Mouse (Mus musculus) urinary bladder, postnatal 14 days (tissue): ENCODE measurements around the gene Rbfox1.

ENCODE experiments used
- DNase-seq: peaks from one replicate; pipeline ENCODE4 v3.0.0; 2021; ENCODE audit warnings: low spot score

Rbfox1 gene

DNA sequence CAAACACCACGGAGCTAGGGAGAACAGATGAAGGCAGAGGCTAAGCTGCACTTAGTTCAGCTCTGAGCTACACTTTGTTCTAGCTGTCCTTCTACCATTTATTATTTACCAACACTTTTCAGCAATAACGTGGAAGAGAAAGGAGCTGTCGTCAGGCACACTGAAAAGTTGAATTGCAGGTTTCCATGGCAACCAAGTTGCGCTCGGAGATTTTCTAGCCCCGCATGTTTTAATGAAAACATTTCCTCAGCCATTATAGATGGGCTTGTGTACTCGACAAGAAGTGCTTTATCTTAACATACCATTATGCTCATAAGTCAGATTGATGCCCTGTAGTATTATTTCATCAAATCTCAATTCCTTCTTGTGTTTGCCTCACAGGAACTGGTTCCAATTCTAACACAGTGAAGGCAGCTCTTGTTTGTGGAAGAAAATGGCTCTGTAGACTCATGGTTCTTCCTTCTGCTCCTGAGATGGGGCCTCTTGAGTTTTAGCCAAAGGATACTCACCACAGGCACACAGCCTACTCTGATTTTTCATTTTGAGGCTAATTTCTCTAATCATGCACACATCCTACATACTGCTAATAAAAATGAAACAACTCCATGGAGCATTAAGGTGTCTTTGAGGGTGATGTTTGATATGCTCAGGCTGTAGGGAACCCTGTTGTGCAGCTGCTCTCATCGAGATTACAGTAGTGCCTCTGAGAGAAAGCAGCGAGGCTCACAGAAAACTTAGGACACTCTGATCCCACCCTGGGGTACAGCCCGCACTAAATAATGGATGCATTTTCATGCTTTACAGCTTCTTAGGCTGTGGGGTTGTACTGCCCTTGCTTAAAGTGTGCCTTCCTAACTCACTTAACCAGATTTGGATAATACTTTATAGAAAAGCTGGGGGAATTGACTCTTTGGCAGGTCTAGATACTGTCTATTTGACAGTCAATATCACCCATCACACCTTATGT is 107.2 kb downstream of the Rbfox1 start:
- no peak for DNase-seq

DNA sequence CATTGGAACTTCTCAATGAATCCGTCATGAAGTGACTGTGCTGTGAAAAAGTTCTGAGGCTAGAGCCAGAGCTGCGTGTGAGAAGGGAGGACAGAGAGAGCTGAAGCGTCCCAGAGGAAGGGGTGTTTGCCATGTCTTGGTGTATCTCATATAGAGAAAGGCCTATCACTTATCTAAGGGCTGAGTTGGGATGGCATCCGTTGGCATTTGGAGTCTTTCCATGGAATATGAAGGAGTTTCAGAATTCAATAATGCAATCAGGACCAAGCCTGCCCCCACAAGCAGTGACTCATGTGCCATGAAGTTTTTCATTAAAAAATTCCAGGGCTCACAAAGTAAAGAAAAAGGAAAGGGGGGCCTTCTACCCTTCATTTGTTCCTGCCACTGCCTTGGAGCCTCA is 112.0 kb downstream of the Rbfox1 start:
- no peak for DNase-seq

DNA sequence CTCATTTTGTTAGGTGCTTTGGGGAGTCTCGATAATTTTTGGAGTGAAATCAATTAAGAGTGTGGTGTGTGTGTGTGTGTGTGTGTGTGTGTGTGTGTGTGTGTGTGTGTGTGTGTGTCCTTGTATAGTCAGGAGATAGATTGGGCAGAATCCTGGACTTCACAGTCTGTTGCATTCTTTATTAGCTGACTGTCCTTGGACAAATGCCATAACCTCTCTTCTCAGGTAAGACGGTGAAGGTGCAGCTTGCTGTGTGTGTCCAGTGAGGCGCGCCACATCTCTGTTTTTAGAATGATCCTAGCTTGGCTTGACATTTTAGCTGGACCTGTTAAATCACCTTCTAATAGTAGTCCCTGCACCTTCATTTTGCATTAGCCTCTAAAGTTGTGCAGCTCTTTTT is 112.5 kb downstream of the Rbfox1 start:
- no peak for DNase-seq

DNA sequence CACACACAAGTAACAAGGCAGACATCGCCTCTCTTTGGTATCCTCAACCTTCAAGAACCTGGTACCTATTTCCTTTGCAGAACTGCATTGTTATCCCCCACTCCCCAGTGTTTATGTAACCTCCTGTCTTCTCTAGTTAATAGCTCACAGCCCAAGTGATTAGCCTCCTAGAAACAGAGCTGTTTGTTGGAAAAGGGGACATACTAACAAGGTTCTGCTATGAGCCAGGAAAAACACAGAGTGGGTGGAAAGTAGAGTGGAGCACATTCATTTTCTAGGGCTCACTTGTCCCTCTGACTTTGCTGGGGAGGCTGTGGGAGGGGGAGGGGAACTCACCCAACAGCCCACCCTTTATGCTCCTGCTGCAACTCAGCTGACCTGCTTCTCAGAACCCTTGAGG is 114.9 kb downstream of the Rbfox1 start:
- no peak for DNase-seq

DNA sequence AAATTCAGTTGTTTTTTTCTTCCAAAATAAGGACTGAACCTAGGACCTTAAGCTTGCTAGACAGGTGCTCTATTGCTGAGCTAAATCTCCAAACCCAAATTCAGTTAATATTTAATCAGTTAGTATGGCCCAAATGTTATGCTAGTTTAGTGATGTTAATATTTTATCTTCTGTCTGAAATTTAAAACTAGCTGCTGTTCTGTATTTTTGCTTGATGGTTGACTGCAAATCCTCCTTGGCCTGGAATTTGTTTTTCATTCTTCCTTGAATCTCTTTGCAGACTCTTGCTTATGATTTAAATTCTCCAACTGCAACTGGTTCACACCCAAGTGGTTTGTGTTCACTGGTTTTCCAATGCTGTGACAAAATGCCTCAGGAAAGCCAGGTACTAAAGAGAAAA is 121.8 kb downstream of the Rbfox1 start:
- DNase-seq = no peak

DNA sequence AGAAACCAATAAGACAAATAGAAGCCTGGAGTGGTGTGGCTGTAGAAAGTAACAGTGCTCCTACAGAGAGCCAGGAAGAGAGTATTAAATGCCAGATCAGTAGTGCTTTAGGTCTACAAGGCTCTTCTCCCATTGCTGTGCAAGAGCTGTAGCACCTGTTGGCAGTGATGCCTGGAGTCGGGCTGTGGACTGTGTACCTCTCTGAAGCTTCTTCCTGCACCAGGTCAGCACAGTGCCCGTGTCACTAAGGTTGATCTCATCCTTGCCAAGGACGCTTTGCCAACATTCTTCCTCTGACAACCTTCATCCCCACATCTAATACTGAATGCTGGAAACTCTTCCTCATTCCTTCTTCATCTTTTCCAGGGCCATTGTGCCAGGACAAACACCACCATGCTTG is 127.7 kb downstream of the Rbfox1 start:
- DNase-seq = no peak

DNA sequence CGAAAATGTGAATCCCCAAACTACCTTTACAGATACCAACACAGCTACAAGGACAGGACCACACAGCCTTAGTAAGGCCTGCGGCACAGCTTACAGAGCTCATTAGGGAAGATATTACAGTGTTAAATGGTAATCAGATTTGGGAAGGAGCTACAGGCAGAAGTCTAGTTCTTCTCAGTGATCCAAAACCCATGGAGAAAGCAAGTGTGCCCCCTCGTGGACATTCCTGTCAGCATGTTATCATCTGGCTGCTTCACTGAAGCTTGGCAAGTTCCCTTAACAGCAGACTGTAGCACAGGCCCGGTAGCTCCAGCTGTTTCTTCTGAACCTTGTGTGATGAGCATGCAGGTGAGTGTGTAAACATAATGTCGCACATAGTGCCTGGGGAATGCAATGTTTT is 133.5 kb downstream of the Rbfox1 start:
- DNase-seq = peak; percentile 59

DNA sequence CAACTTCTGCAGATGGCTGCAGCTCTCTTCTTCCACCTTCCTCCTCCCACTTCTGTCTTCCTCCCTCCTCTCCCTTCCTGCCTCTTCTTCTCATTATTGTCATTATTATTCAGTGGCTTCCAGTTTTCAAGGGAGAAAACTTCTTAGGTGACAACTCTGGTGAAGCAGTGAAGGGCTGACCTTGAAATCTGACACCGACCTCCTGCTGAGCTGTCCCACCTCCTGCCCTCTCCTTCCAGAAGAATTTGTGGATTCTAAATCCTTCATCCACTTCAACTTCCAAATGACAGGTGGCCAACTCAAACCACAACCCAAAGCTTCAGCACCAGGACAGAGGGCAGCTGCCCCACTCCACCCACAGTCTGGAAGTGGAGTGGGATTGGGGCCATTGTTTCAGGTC is 134.2 kb downstream of the Rbfox1 start:
- no peak for DNase-seq

DNA sequence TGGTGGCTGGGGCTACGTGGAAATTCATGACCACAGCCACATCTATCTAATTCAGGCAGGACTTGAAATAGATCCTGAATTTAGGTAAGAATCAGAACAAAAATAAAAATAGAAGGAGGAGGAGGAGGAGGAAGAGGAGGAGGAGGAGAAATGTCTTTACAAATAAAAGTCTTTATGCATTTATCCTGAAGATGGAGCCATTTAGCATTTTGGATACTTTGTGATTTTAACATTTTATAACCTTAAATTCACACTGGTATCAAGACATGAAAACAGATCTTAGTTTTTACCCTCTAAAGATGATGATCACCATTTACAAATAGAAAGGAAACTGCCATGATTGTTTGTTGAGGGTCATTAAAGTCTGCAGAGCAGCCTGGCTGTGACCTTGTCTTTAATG is 146.1 kb downstream of the Rbfox1 start:
- no peak for DNase-seq

DNA sequence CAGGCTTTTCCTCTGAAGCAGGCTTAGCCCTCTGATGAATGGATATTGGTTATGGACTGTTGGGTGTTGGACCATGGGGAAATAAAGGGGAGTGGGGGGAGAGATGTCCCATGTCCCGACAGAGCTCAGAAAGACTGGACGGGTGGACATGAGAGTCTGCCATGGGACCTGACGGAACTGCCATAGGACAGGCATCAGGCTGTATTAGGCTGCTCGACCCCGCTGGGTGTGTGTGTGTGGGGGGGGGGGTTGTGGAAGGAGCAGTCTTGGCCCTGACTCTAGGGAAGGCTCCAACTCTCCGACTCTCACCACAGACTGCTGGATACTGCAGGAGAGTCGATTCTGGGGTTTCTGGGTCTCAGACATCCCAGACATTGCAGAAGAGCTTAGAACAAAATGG is 147.4 kb downstream of the Rbfox1 start:
- no peak for DNase-seq

DNA sequence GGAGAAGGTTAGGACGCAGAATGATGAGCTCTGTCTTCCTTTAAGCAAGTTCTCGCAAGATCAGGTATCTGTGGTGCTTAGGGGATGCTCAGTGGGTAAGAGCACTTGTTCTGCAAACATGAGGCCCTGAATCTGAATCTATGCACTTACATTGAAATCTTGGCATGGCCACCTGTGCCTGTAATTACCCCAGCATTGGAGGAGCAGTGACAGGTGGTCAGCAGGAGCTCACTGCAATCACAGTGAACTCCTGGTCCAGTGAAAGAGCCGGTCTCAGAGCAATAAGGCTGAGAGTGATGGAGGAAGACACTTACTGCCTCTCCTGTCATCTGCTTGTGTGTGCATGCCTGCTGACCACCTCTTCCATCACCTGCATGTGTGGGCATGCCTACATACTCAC is 149.7 kb downstream of the Rbfox1 start:
- no peak for DNase-seq

DNA sequence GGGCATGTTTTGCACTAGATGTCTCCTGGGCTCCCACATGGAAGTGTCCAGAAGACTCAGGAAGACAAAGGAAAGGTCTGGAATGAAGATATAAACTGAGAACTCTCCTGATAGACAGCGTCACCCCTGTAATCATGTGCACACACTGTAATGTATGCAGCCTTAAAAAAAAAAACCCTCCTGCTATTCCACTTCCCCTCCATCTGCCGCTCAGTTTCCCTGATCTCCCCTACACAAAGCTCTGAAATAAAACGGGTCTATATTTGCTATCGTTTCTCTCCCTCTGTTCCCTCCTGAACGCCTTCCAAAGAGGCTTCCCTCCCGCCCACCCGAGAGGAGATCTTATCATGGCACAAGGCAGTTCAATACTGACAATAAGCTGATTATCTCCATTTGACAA is 151.9 kb downstream of the Rbfox1 start:
- no peak for DNase-seq

DNA sequence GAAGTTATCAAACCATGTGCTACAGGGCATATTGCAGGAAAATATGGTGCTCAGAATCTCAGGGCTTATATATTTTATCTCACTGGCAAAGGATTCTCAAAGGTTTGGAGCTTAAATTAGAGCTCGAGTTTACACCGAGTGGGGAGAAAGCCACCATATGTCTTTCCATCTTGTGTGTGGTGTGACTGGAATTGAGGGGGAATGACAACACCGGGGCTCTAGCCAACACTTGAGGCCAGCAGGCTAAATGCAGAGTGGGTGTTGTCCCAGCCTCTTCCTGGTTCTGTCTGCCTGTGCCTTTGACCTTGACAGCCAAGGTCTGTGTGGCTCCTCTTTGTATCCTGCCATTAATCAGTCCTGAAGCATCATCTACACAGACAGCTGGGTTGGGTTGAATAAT is 157.6 kb downstream of the Rbfox1 start:
- no peak for DNase-seq

DNA sequence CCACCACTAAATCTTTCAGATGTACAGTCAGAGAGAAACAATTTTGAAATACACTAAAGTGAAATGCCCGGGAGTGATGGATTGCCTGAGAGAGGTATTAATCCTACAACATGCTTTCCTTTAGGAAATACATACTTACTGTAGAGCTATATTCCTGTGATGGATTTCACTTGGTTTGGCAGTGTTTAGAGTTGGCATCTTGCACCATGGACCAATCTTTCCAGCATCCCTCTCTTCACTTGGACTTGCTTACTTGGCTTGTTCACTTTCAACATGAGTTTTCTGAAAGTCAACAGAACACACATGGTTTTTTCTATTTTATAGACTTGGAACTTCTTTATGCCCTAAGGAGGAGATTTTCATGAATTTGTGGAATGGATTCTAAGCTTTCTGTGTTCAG is 163.4 kb downstream of the Rbfox1 start:
- DNase-seq = no peak

DNA sequence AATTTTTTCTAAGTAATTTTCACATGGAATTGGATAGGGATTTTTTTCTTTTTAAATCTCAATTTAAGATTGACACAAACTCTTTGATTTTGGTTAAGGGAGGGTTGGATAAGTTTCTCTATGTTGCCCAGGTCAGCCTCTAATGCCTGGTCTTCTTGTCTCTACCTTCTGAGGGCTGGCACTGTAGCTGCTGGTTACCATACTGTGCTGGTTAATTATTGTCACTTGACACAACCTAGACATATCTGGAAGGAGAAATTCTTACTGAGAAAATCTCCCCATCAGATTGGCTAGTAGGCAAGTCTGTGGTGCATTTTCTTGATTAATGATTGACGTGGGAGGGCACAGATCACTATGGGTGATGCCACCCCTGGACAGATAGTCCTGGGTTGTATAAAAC is 177.3 kb downstream of the Rbfox1 start:
- no peak for DNase-seq

DNA sequence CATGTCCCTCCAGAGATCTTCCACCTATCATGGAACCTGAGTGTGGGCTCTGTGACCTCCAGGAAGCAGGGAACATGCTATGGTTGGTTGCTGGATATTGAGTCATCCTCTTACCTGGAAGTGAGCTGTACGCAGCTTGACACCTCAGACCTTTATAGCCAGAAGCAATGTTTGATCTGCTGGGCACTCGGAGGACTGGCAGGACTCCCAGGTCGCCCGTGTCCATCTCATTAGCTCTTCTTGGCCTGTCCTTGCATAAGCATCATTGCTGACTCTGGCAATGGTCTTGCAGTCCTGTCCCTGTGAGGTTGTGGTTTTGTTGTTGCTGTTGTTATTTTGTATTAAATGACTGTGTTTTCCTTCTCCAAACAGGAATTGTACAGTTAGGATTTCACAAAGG is 180.3 kb downstream of the Rbfox1 start:
- no peak for DNase-seq

DNA sequence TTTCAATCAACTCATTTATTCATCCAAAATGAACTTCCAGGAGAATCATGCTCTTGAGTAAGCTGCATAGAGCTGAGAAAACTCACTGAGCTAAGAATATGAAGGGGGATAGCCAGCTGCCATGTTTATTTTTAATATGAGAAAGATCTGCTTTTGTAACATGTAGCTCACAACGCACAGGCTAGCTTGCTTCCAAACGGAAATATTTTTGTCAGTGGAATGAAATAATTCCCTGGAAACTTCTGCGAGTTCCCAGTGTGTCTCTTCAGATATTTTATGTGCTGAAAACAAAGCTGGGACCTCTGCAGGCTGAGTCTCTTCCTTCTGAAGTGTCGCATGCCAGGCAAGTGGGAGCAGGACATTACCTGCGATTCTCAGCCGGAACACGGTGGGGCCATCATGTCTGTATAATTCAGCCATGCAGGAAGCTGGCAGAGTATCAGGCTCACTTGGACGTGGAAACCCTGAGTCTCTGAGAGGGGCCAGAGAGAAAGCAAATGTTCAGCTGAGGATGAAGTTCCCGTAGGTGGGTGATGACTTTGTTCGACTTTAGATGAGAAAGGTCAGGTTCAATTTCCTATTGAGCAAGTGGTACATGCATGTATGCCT is 190.4 kb downstream of the Rbfox1 start:
- DNase-seq = no peak

DNA sequence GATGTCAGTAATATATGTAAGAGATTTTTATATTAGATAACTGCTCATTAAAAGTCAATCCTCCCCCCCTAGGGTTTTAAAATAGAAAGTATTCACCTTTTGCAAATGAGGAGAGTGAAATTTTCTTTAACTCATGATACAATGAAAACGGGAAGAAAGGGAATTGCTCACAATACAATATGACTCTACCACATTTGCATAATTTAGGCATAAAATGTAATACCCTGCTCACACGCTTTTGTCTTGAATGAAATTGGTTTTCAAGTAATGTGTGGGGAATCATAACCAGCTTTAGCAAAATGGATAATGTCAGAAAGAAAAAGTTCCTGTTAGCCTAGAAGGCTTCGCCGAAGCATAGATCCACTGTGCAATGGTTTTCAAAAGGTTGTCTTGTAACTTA is 193.9 kb downstream of the Rbfox1 start:
- no peak for DNase-seq

DNA sequence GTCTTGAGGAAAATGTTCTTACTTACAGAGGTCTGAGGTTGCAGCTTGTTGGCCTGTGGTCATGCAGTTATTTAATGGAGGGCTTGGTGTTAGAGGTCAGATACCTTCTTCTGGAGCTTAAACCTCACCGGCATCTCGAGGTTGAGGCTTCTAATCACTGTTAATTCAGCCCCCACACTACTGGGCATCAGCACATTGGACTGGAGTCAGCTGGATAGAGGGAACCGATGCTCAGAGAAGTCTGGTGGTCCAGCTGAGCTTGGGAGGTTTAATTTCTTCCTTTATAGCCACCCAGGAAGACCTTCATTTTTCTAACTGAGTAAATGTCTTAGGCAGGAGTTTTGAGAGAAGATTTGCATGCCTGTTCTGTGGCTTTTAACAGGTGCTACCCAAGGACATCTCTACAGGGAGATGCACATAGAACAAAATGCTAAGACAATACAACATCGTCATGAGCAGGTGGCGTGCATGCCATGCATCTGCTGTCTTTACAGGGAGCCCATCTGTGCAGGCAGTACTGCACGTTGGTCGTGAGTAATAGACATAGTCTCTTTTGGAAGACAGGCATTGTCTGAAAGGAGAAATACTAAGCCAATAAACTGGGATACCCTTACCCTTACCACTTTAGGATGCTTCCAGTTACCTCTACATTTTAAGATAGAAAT is 199.7 kb downstream of the Rbfox1 start:
- no peak for DNase-seq

DNA sequence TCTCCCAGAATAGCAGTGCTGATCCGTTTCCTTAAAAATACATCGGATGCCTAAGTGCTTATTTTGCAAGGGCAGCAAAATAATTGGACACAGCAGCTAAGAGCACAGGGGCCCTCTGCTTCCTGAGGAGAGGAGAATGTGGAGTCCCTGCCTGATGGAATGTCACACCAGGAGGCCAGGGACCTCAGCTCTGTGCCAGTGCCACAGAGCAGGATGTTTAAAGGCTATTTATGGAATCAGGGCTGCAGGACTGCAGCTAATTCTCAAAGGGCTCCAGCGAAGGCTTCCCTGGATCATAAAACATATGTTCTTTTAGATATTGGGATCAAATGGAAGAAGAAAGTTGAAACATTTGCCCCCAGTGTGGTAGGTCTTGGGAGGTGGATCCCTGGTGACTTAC is 201.0 kb downstream of the Rbfox1 start:
- DNase-seq = no peak

DNA sequence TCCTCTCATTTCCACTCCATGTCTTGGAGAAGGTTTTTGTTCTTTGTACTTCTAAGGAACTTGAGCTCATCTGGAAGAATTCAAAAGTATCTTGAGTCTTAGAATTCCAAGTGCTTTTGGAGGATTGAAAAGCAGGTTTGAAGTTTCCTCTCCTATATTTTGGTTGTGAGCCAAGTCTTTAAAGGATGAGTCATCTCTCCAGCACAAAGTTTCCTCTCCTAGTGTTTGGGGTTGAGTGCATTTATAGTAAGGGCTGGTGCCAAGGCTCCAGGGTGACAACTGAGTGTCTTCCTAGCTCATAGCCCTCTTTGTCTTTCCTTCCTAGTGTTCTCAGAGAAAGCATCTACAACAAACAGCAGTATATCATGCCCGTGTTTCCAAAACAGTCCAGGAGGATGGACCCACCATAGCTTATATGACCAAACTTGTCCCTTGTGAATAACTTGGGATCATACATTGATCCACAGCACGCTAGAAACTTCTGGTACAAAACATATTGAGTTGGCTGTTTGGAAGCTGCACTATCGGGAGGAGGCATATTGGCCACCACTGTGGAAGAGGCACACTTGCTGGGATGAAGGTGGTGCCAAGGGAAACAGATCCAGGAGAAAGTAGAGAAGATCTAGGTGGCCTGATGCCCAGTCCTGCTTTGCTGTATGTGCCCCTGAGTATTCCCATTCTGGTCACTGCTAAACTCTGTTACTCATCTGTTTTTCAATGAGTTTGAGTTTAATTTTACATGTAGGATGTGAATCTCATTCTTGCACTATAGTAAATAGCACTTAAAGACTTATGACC is 206.4 kb downstream of the Rbfox1 start:
- DNase-seq = no peak

DNA sequence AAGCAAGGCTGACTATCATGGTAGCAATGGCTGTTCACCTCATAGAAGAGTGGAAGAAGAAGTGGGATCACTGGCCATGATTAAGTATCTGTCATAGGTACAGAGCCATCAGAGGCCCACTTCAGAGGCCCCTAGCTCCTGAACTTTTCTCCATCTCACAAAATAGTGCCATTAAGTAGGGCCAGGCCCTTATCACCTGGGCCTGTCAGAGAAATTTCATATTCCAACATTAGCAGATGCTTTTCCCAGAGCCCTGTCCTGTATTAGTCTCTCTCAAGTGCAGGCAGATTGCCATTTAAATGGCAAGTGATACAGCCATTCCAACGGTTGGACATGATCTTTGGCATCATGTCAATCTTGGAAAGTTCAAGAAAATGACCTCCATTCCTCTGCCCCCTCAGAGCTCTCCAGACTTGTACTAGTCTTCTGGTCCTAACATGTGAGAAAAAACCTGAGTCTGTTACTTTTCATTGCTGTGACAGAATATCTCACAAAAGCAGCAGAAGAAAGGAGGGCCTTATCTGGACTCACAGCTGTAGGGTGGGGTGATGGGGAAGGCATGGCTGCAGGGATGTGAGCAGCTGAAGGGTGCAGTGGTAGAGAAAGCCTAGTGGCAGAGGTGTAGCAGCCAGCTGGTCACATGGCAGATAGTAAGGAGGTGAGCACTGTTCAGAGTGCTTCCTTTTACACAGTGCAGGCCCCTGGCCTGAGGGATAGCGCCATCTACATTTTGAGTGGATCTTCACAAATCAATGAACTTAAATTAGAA is 210.6 kb downstream of the Rbfox1 start:
- DNase-seq = no peak
